Comparison of ENCODE assay signal across 20 mouse cellular contexts in the genomic region with DNA sequence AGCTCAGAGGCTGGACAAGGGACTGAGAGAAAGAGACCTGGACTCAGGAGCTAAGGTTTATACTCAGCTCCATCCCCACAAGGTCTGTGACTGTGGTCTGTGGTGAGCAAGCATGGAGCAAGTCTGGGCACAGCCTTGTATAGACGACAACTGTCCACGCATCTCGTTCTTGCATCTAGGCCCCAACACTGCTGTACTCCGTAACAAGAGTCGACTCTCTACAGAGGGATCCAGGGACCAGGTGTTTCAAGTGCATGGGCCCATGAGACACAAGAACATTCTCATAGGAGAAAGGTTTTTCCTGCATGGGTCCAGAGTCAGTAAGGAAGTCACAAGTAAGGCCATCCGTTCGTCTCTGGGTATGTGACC. TPM values are rescaled to one million over a fixed set of nuclear protein-coding genes. Genes with fewer than 3 reads are reported as not detected.
DNase-seq lines count a peak whose midpoint lies in the region; ATAC-seq and TF ChIP-seq lines count a peak whose summit lies in the region.
"Had no signal": no experiment of that assay in that cellular context is flagged by ENCODE, and none has a peak within 500 bp of the region (broad histone marks: within the 10 kb centered on the region; RNA-seq: fewer than 3 reads in every experiment).

No protein-coding gene starts in this region.

- ATAC-seq in cerebellum, adult (ENCODE audit: insufficient number of reproducible peaks, low FRiP score, low TSS enrichment) = no peak
- ATAC-seq: forebrain, embryonic 15.5 days; intestine, embryonic 16.5 days had no signal

- H3K36me3 ChIP-seq in CH12.LX (replicated peaks in 1 of 2; ENCODE audit: control insufficient read depth in 1 of 2, insufficient read depth in 1 of 2, low read length in 1 of 2) = peaks cover 0 to 21% of the 10 kb centered on the region in 2 experiments
- no peaks in the 10 kb centered on the region; the same call in 1 of the 2 replicates for H3K36me3 ChIP-seq in embryonic facial prominence, embryonic 10.5 days (replicated peaks)
- no peaks in the 10 kb centered on the region for H3K36me3 ChIP-seq in myocyte (ENCODE audit: control insufficient read depth, insufficient read depth)
- H3K36me3 ChIP-seq: embryonic facial prominence, embryonic 15.5 days; forebrain, embryonic 10.5 days; forebrain, embryonic 15.5 days; G1E had no signal

- in situ Hi-C loops in CH12.LX (cut with MboI; ENCODE audit: low pct_ligation_motif_present, low pct_unique_long_range_greater_than_20kb, low sequenced_read_pairs) = no loop called here

- TF ChIP-seq RAD21 in CH12.LX (IDR thresholded peaks at IDR 0.05; ENCODE audit: low read depth, low read length) = no peak

- no peak for TF ChIP-seq CTCF in CH12.LX (conservative IDR thresholded peaks at IDR 0.05 in 1 of 2, IDR thresholded peaks at IDR 0.05 in 1 of 2; ENCODE audit: low read depth in 2 of 2, low read length in 2 of 2)
- no peak for TF ChIP-seq CTCF in bone marrow, adult 2 months (IDR thresholded peaks at IDR 0.05; ENCODE audit: control insufficient read depth, insufficient read depth, low read length)

- no peaks in the 10 kb centered on the region for H3K79me2 ChIP-seq in CH12.LX (replicated peaks; ENCODE audit: control insufficient read depth, extremely low read depth, insufficient read depth, poor library complexity, severe bottlenecking)
- peaks cover 34% of the 10 kb centered on the region for H3K79me2 ChIP-seq in myocyte (ENCODE audit: control insufficient read depth, insufficient read depth)

- H3K9me3 ChIP-seq in CH12.LX (replicated peaks; ENCODE audit: low read length) = peaks cover 3% of the 10 kb centered on the region
- no peaks in the 10 kb centered on the region for H3K9me3 ChIP-seq in embryonic facial prominence, embryonic 10.5 days
- H3K9me3 ChIP-seq: embryonic facial prominence, embryonic 15.5 days; forebrain, embryonic 10.5 days; forebrain, embryonic 15.5 days; G1E; heart, embryonic 12.5 days; hindbrain, embryonic 10.5 days had no signal

- no peak overlapping the region for H3K9ac ChIP-seq in CH12.LX (ENCODE audit: insufficient read depth, low read depth)
- H3K9ac ChIP-seq: embryonic facial prominence, embryonic 15.5 days; forebrain, embryonic 15.5 days; heart, embryonic 12.5 days; hindbrain, embryonic 14.5 days had no signal

- dilution Hi-C loops in CH12.LX (cut with MboI; ENCODE audit: extremely low pct_ligation_motif_present, extremely low pct_unique_long_range_greater_than_20kb, low sequenced_read_pairs) = no loop called here

- TF ChIP-seq POLR2A in CH12.LX (IDR thresholded peaks at IDR 0.05; ENCODE audit: low read depth, low read length) (no peak), myocyte (IDR thresholded peaks at IDR 0.05; ENCODE audit: insufficient read length, low read depth) (no peak)
- no peak for TF ChIP-seq POLR2A in bone marrow, adult 2 months (IDR thresholded peaks at IDR 0.05; ENCODE audit: borderline replicate concordance, control insufficient read depth, low read depth, low read length)

- H3K27ac ChIP-seq in CH12.LX (ENCODE audit: insufficient read depth, low read depth) = no peak overlapping the region
- peak overlapping the region; percentile 31 for H3K27ac ChIP-seq in bone marrow, adult 2 months (ENCODE audit: control insufficient read depth, insufficient read depth, low read depth, low read length, poor library complexity)
- peak overlapping the region; percentile 40; the same call in 1 of the 2 replicates for H3K27ac ChIP-seq in embryonic facial prominence, embryonic 10.5 days (replicated peaks)
- H3K27ac ChIP-seq: embryonic facial prominence, embryonic 15.5 days; forebrain, embryonic 10.5 days; forebrain, embryonic 15.5 days; hindbrain, embryonic 10.5 days; hindbrain, embryonic 14.5 days had no signal

- no peaks in the 10 kb centered on the region for H3K27me3 ChIP-seq in CH12.LX (replicated peaks)
- no peaks in the 10 kb centered on the region for H3K27me3 ChIP-seq in embryonic facial prominence, embryonic 10.5 days (replicated peaks; ENCODE audit: low read depth, poor library complexity, severe bottlenecking)
- no peaks in the 10 kb centered on the region for H3K27me3 ChIP-seq in myocyte (ENCODE audit: control insufficient read depth, insufficient read depth, insufficient read length)
- H3K27me3 ChIP-seq: embryonic facial prominence, embryonic 15.5 days; forebrain, embryonic 15.5 days; heart, embryonic 12.5 days had no signal

- H3K4me3 ChIP-seq in CH12.LX (replicated peaks in 1 of 3; ENCODE audit: low read depth in 2 of 3, low read length in 2 of 3, poor library complexity in 1 of 3) = no peak overlapping the region
- H3K4me3 ChIP-seq in bone marrow, adult 2 months (replicated peaks; ENCODE audit: control insufficient read depth, low read depth, low read length) = no peak overlapping the region
- H3K4me3 ChIP-seq in embryonic facial prominence, embryonic 10.5 days = no peak overlapping the region
- no peak overlapping the region for H3K4me3 ChIP-seq in myocyte
- H3K4me3 ChIP-seq: embryonic facial prominence, embryonic 15.5 days; erythroblast, embryonic 14.5 days; forebrain, embryonic 10.5 days; forebrain, embryonic 15.5 days; heart, embryonic 12.5 days; hindbrain, embryonic 10.5 days had no signal

- DNase-seq in CH12.LX (ENCODE audit: extremely low read depth) = no peak
- DNase-seq in embryonic facial prominence, embryonic 10.5 days (ENCODE audit: low spot score) = no peak
- no peak for DNase-seq in kidney, adult 11 months
- DNase-seq: adrenal gland, adult 8-10 months; cerebellum, adult 11-12 months; cerebellum, adult 9-10 months; cerebellum, postnatal 25 days; gastrocnemius, postnatal 14 days had no signal

- H3K4me2 ChIP-seq in CH12.LX (ENCODE audit: insufficient read depth, low read depth, poor library complexity, severe bottlenecking) = peak overlapping the region; percentile 25; the same call in 1 of the 2 replicates
- H3K4me2 ChIP-seq in myocyte (ENCODE audit: low read depth) = no peak overlapping the region
- H3K4me2 ChIP-seq: embryonic facial prominence, embryonic 15.5 days; forebrain, embryonic 15.5 days; heart, embryonic 12.5 days; hindbrain, embryonic 14.5 days had no signal

- H3ac ChIP-seq in myocyte (ENCODE audit: control insufficient read depth, insufficient read length) = no peak overlapping the region

- peaks cover 31 to 77% of the 10 kb centered on the region in 2 experiments for H3K4me1 ChIP-seq in CH12.LX (ENCODE audit: control insufficient read depth in 1 of 2, insufficient read depth in 2 of 2)
- H3K4me1 ChIP-seq in bone marrow, adult 2 months (ENCODE audit: control insufficient read depth, insufficient read depth, low read length) = peaks cover 6% of the 10 kb centered on the region
- peaks cover 54% of the 10 kb centered on the region for H3K4me1 ChIP-seq in embryonic facial prominence, embryonic 10.5 days

- 70% methylated on average over 7 of the region's 7 CpGs for WGBS in bone marrow, adult 2 months
- 93% methylated on average over 7 of the region's 7 CpGs for WGBS in embryonic facial prominence, embryonic 10.5 days

- TF ChIP-seq EP300 in CH12.LX (IDR thresholded peaks at IDR 0.05; ENCODE audit: low read length) = no peak

TF ChIP-seq in CH12.LX, 34 proteins besides CTCF, POLR2A, EP300 and RAD21:
- no peak for TF ChIP-seq ETS1 (conservative IDR thresholded peaks at IDR 0.05; ENCODE audit: low read depth, low read length)
- no peak for TF ChIP-seq MAX (IDR thresholded peaks at IDR 0.05; ENCODE audit: low read length)
- no peak for TF ChIP-seq IRF4 (IDR thresholded peaks at IDR 0.05; ENCODE audit: low read depth, low read length)
- no peak for TF ChIP-seq UBTF (IDR thresholded peaks at IDR 0.05; ENCODE audit: low read depth, low read length)
- no peak for TF ChIP-seq E2F4 (IDR thresholded peaks at IDR 0.05; ENCODE audit: insufficient replicate concordance, low read depth, low read length)

TF ChIP-seq in myocyte, 11 proteins besides CTCF, POLR2A, EP300 and RAD21:
- TF ChIP-seq MAX (IDR thresholded peaks at IDR 0.05; ENCODE audit: low read depth) (no peak), POLR2AphosphoS2 (IDR thresholded peaks at IDR 0.05; ENCODE audit: insufficient read length, low read depth) (no peak), TCF3 (IDR thresholded peaks at IDR 0.05; ENCODE audit: insufficient read length, low read depth) (no peak), CEBPB (IDR thresholded peaks at IDR 0.05; ENCODE audit: insufficient read depth, poor library complexity, severe bottlenecking) (no peak), MYOD1 (IDR thresholded peaks at IDR 0.05; ENCODE audit: control insufficient read depth in 1 of 3, insufficient read length in 2 of 3, low read depth in 2 of 3) (peak in 2 of 3 experiments; percentile 42 to 60), USF1 (IDR thresholded peaks at IDR 0.05; ENCODE audit: low read depth) (no peak), REST (IDR thresholded peaks at IDR 0.05; ENCODE audit: insufficient read depth, insufficient read length) (no peak), E2F4 (IDR thresholded peaks at IDR 0.05; ENCODE audit: insufficient read depth) (no peak), MYOG (IDR thresholded peaks at IDR 0.05; ENCODE audit: control insufficient read depth in 1 of 3, insufficient read depth in 1 of 3, insufficient read length in 2 of 3, low read depth in 2 of 3) (peak in 1 of 3 experiments; percentile 65), TCF12 (IDR thresholded peaks at IDR 0.05; ENCODE audit: insufficient read depth, poor library complexity, severe bottlenecking) (no peak), SRF (IDR thresholded peaks at IDR 0.05; ENCODE audit: control insufficient read depth, insufficient read length, low read depth) (no peak)

RNA-seq across cellular contexts. Expression of gene Sh3pxd2a, which starts 23.8 kb away (rescaled TPM):
- 2.4 and 3.2 TPM in 2 replicates for total RNA-seq in CH12.LX (2012; rRNA removed)
- total RNA-seq in CH12.LX (2014; rRNA removed) = 1.2 and 1.3 TPM in 2 replicates
- polyA plus RNA-seq in CH12.LX (2012; ENCODE audit: insufficient read length, low read depth) = 4.6 and 4.9 TPM in 2 replicates
- 6.3 and 8.3 TPM in 2 replicates for polyA plus RNA-seq in bone marrow, adult 2 months (2011; ENCODE audit: insufficient read depth, insufficient read length, low replicate concordance, missing spikeins)
- polyA plus RNA-seq in embryonic facial prominence, embryonic 10.5 days (2016; fragmentation: Nextera tagmentation; extraction: Ambion mirVana) = 2.6 and 2.9 TPM in 2 replicates
- 59.5 TPM for polyA plus RNA-seq in myocyte (2012; fragmentation: generic; extraction: Trizol)
- polyA plus RNA-seq: G1E had no signal
